25 mouse cellular contexts compared by ENCODE assay signal in the genomic region with DNA sequence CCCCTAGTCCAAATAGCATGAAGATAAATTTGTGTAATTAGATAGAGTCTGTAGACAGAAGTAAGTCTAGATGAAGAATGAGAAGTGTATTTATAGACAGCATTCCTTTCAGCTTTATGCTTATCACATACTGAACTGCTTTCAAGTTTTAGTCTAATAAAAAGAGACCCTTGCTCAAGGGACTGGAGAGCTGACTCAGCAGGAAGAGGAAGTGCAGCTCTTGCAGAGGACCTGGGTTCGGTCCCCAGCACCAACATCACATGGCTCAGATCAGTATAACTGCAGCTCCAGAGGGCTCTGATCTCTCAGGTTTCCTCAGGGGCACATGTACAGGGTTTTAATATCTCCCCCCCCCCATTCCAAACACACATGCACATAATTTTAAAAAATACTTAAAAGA.
"Had no signal": no experiment of that assay in that cellular context is flagged by ENCODE, and none has a peak within 500 bp of the region (broad histone marks: within the 10 kb centered on the region; RNA-seq: fewer than 3 reads in every experiment).

No protein-coding gene starts in this region.

- H3K9me3 ChIP-seq: embryonic facial prominence, embryonic 10.5 days; embryonic facial prominence, embryonic 12.5 days; embryonic facial prominence, embryonic 13.5 days; embryonic facial prominence, embryonic 15.5 days; forebrain, embryonic 10.5 days; forebrain, embryonic 12.5 days; forebrain, embryonic 13.5 days; forebrain, embryonic 15.5 days had no signal

- ATAC-seq: forebrain, embryonic 13.5 days; forebrain, embryonic 14.5 days; forebrain, embryonic 15.5 days had no signal

- H3K36me3 ChIP-seq: embryonic facial prominence, embryonic 10.5 days; embryonic facial prominence, embryonic 12.5 days; embryonic facial prominence, embryonic 13.5 days; embryonic facial prominence, embryonic 15.5 days; forebrain, embryonic 10.5 days; forebrain, embryonic 12.5 days; forebrain, embryonic 15.5 days had no signal

- H3K27me3 ChIP-seq: embryonic facial prominence, embryonic 12.5 days; embryonic facial prominence, embryonic 13.5 days; embryonic facial prominence, embryonic 15.5 days; forebrain, embryonic 12.5 days; forebrain, embryonic 13.5 days; forebrain, embryonic 15.5 days had no signal

- H3K4me1 ChIP-seq: embryonic facial prominence, embryonic 10.5 days; embryonic facial prominence, embryonic 12.5 days; embryonic facial prominence, embryonic 13.5 days; embryonic facial prominence, embryonic 15.5 days; forebrain, embryonic 10.5 days; forebrain, embryonic 12.5 days; forebrain, embryonic 13.5 days; forebrain, embryonic 15.5 days had no signal

- H3K9ac ChIP-seq: embryonic facial prominence, embryonic 12.5 days; embryonic facial prominence, embryonic 13.5 days; embryonic facial prominence, embryonic 15.5 days; forebrain, embryonic 12.5 days; forebrain, embryonic 13.5 days; forebrain, embryonic 15.5 days; forebrain, postnatal 0 days had no signal

- H3K4me3 ChIP-seq: embryonic facial prominence, embryonic 10.5 days; embryonic facial prominence, embryonic 12.5 days; embryonic facial prominence, embryonic 13.5 days; embryonic facial prominence, embryonic 15.5 days; erythroblast, embryonic 14.5 days; forebrain, embryonic 10.5 days; forebrain, embryonic 12.5 days; forebrain, embryonic 13.5 days; forebrain, embryonic 15.5 days; gastrocnemius, adult 2 months; heart, adult 2 months had no signal

- H3K4me2 ChIP-seq: embryonic facial prominence, embryonic 12.5 days; embryonic facial prominence, embryonic 13.5 days; embryonic facial prominence, embryonic 15.5 days; forebrain, embryonic 12.5 days; forebrain, embryonic 13.5 days; forebrain, embryonic 15.5 days had no signal

- H3K27ac ChIP-seq: embryonic facial prominence, embryonic 10.5 days; embryonic facial prominence, embryonic 12.5 days; embryonic facial prominence, embryonic 13.5 days; embryonic facial prominence, embryonic 15.5 days; forebrain, embryonic 10.5 days; forebrain, embryonic 12.5 days; forebrain, embryonic 13.5 days; forebrain, embryonic 15.5 days; heart, adult 2 months had no signal

- DNase-seq: cerebellum, adult 9-10 months; cerebellum, adult 9-11 months; cerebellum, postnatal 10 days; cerebellum, postnatal 14 days; cerebellum, postnatal 25 days; cerebellum, postnatal 36 days; embryo, embryonic 11 days; gastrocnemius, adult 2 months; gastrocnemius, postnatal 10 days; gastrocnemius, postnatal 14 days; gastrocnemius, postnatal 25 days; gastrocnemius, postnatal 36 days; heart, adult 18-20 months; heart, adult 2 months had no signal
